Mouse (Mus musculus) ES-E14 (cell line): ENCODE measurements around the gene Wdr78. TPM values are rescaled to one million over a fixed set of nuclear protein-coding genes. Genes with fewer than 3 reads are reported as not detected.
A peak's percentile ranks its signal among the peaks of the same experiment; 100 is the strongest.

ENCODE experiments used
- DNase-seq: peaks from one replicate; pipeline ENCODE4 v3.0.0-alpha.2; 2013; ENCODE audit warnings: low read depth, low spot score
- H3K27ac ChIP-seq: 2 replicates; pipeline ENCODE4 v1.5.1; 2012; ENCODE audit warnings: low read depth, mild to moderate bottlenecking, low read length, moderate library complexity, mixed read lengths; ENCODE audit not compliant: poor library complexity, insufficient read depth, severe bottlenecking
- H3K36me3 ChIP-seq: 2 replicates; pipeline ENCODE4 v1.6.1; 2012; ENCODE audit warnings: mild to moderate bottlenecking, low read length, moderate library complexity, mixed read lengths; ENCODE audit not compliant: control insufficient read depth, poor library complexity, insufficient read depth, severe bottlenecking
- H3K4me1 ChIP-seq, 2 experiments: fragments of 150-350 bp in 1 of 2; sonication (generic) in 1 of 2; 2 replicates each; pipeline ENCODE4 v1.6.1; 2012; ENCODE audit warnings: low read length in 2 of 2, mild to moderate bottlenecking in 1 of 2, mixed read lengths in 1 of 2; ENCODE audit not compliant: control insufficient read depth in 2 of 2, insufficient read depth in 2 of 2, poor library complexity in 1 of 2
- H3K4me3 ChIP-seq, 2 experiments: fragments of 150-350 bp in 1 of 2; sonication (generic) in 1 of 2; 2 replicates each; pipeline ENCODE4 v1.5.1; 2012; ENCODE audit warnings: low read length in 2 of 2, low read depth in 1 of 2, mild to moderate bottlenecking in 1 of 2, mixed read lengths in 1 of 2; ENCODE audit not compliant: insufficient read depth in 1 of 2, poor library complexity in 1 of 2, severe bottlenecking in 1 of 2
- H3K9ac ChIP-seq: 2 replicates; pipeline ENCODE4 v1.6.1; 2012; ENCODE audit warnings: low read depth, mild to moderate bottlenecking, low read length, mixed read lengths; ENCODE audit not compliant: poor library complexity, insufficient read depth, severe bottlenecking
- H3K9me3 ChIP-seq: fragments of 150-350 bp; sonication (generic); 2 replicates; pipeline ENCODE4 v1.6.1; 2012; ENCODE audit warnings: low read depth, mild to moderate bottlenecking, low read length; ENCODE audit not compliant: control insufficient read depth, insufficient read depth
- CHD2 ChIP-seq: IDR thresholded peaks from 2 replicates; pipeline ENCODE4 v1.6.1; 2014; ENCODE audit warnings: mild to moderate bottlenecking, low read depth, low read length, inconsistent platforms
- HCFC1 ChIP-seq: IDR thresholded peaks from 2 replicates; pipeline ENCODE4 v1.6.1; 2012; ENCODE audit warnings: low read length, inconsistent platforms, borderline replicate concordance; ENCODE audit not compliant: insufficient read depth
- MAFK ChIP-seq: IDR thresholded peaks from 2 replicates; pipeline ENCODE4 v1.6.1; 2014; ENCODE audit warnings: mild to moderate bottlenecking, low read depth, low read length, inconsistent platforms; ENCODE audit not compliant: insufficient read depth
- ZC3H11A ChIP-seq: IDR thresholded peaks from 2 replicates; pipeline ENCODE4 v1.6.1; 2012; ENCODE audit warnings: low read depth, mild to moderate bottlenecking, inconsistent platforms, low read length, borderline replicate concordance
- ZNF384 ChIP-seq: IDR thresholded peaks from 2 replicates; pipeline ENCODE4 v1.6.1; 2012; ENCODE audit warnings: low read depth, low read length, inconsistent platforms
- in situ Hi-C, 2 experiments: fragments of 600-800 bp; cut with MboI; formaldehyde crosslinking; loops; one replicate each; pipeline ENCODE4 v1.15.1; 2025; ENCODE audit warnings: low sequenced_read_pairs in 2 of 2, inconsistent platforms in 1 of 2; ENCODE audit not compliant: unreplicated experiment in 2 of 2
- total RNA-seq: library from RNA; depleted of rRNA; stranded (reverse); fragments of 300-350 nt; gene quantifications from 2 replicates; pipeline ENCODE4 v1.2.3, GENCODE M21; 2012; rRNA removed

Gene Wdr78
- 0.74 and 0.76 TPM in 2 replicates for total RNA-seq

- peak; percentile 37; the same call in 1 of the 2 replicates for TF ChIP-seq MAFK
- TF ChIP-seq ZNF384 = no peak
- peak; percentile 31; the same call in 1 of the 2 replicates for TF ChIP-seq HCFC1
- TF ChIP-seq CHD2 = no peak
- no peak for TF ChIP-seq ZC3H11A
- Histone ChIP-seq H3K36me3 (no peaks in the 10 kb centered on the region), H3K4me1 (peaks cover 2 to 5% of the 10 kb centered on the region in 2 experiments; a peak in 2 of 4 replicates), H3K27ac (peak within 1 kb of the TSS; percentile 98), H3K4me3 (peak within 1 kb of the TSS; percentile 89 to 91), H3K9me3 (no peaks in the 10 kb centered on the region), H3K9ac (peak within 1 kb of the TSS; percentile 93)
- peak; percentile 92 for DNase-seq
- in situ Hi-C loops = no loop called here
Observed at GRCm38 (mm10) chr4:103114184-103115111, at the start of gene Wdr78, which contains the start of gene Mier1. Gene Wdr78 (minus strand): TSS chr4:103114555. Gene Mier1 (plus strand): TSS chr4:103114390.

- Histone ChIP-seq H3K27ac (no peak overlapping the region), H3K4me1 (no peaks in the 10 kb centered on the region), H3K9me3 (no peaks in the 10 kb centered on the region), H3K36me3 (peaks cover 16% of the 10 kb centered on the region), H3K4me3 (no peak overlapping the region), H3K9ac (no peak overlapping the region)
- in situ Hi-C loops = no loop called here
- no peak for TF ChIP-seq HCFC1
- DNase-seq = no peak
Observed at GRCm38 (mm10) chr4:103158781-103159180, 44.4 kb upstream of the Wdr78 start.

GRCm38 (mm10) chr4:103151946-103152345 is 37.6 kb upstream of the Wdr78 start:
- no peak for DNase-seq
- H3K9ac ChIP-seq = no peak overlapping the region
- H3K27ac ChIP-seq = no peak overlapping the region
- in situ Hi-C loops = no loop called here
- H3K9me3 ChIP-seq = no peaks in the 10 kb centered on the region
- H3K4me3 ChIP-seq = no peak overlapping the region
- TF ChIP-seq CHD2 (no peak), ZNF384 (no peak), ZC3H11A (no peak), HCFC1 (no peak), MAFK (no peak)
- no peaks in the 10 kb centered on the region for H3K4me1 ChIP-seq
- peaks cover 13% of the 10 kb centered on the region for H3K36me3 ChIP-seq

GRCm38 (mm10) chr4:103146339-103146738 is 32.0 kb upstream of the Wdr78 start:
- Histone ChIP-seq H3K9ac (no peak overlapping the region), H3K36me3 (peaks cover 13% of the 10 kb centered on the region), H3K27ac (no peak overlapping the region), H3K4me1 (no peaks in the 10 kb centered on the region), H3K9me3 (no peaks in the 10 kb centered on the region), H3K4me3 (no peak overlapping the region)
- no peak for TF ChIP-seq ZC3H11A
- no peak for TF ChIP-seq MAFK
- no peak for TF ChIP-seq ZNF384
- no peak for TF ChIP-seq HCFC1
- no peak for TF ChIP-seq CHD2
- in situ Hi-C loops = no loop called here
- peak; percentile 38 for DNase-seq
